Mouse (Mus musculus): ENCODE results near the gene Epha6.

Epha6 gene

GRCm38 (mm10) chr16:59923696-59924095, 681.6 kb downstream of the Epha6 start:
- peak; percentile 20 for DNase-seq (ENCODE audit: low spot score)

GRCm38 (mm10) chr16:59880073-59880472, 725.3 kb downstream of the Epha6 start:
- no peak for DNase-seq (ENCODE audit: low spot score)

DNA sequence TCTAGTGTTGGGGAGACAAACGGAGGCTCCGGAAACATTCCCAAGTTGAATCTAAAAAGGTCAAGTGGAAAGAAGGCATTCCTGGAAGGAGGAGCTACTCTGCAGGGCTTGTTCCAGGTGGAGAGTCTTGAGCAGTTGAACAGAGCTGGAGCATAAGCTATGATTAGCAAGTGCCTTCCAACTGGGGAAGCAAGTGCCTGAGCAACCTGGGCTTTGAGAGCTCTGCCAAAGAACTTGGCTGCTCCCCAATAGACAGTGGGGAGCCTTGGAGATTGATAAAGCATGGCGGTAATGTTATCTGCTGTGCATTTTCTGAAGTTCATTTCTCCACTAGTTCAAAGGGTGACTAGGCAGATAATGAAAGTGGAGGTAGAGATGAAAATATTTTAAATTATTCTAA, 733.5 kb downstream of the Epha6 start:
- no peak for DNase-seq (ENCODE audit: low spot score)

GRCm38 (mm10) chr16:59854160-59854717, 751.1 kb downstream of the Epha6 start:
- DNase-seq (ENCODE audit: low spot score) = no peak

GRCm38 (mm10) chr16:59852689-59853088, 752.6 kb downstream of the Epha6 start:
- no peak for DNase-seq (ENCODE audit: low spot score)

DNA sequence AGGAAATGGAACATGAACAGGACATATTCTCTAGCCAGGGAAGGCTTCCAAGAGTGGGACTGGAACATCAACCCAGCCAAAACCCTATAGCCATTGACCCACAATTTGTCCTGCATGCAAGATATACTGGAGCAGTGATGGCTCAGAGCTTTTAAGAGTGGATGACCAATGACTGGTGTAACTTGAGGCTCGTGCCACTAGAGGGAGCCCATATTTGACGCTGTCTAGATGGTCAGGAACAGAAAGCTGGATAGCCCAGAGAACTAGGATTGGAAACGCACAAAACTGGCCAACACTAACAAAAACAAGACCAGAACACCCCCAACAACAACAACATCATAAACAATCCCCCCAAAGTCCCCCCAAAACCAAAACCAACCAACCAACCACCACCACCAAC, 758.8 kb downstream of the Epha6 start:
- peak; percentile 18 for DNase-seq (ENCODE audit: low spot score)

DNA sequence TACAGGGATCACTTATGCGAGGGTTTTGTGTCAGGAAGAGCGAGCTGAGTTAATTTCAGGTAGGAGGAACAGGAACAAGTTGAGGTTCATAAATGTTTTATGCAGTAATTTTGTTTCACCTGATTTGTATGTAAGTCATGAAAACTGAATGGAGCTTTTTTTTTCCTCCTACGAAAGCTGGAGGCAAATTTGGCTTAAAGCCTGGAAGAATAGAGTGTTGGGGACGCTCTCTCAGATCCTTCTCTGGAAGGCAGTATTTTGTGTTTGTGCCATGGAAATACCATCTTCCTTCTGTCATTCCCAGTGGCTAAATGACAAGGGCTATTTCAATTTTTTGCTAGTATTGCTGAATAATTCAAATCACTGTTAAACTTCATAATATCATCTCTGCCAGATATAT, 768.6 kb downstream of the Epha6 start:
- DNase-seq (ENCODE audit: low spot score) = no peak

- no peak for DNase-seq (ENCODE audit: low spot score)
Observed at GRCm38 (mm10) chr16:59836304-59836703, 769.0 kb downstream of the Epha6 start.

DNA sequence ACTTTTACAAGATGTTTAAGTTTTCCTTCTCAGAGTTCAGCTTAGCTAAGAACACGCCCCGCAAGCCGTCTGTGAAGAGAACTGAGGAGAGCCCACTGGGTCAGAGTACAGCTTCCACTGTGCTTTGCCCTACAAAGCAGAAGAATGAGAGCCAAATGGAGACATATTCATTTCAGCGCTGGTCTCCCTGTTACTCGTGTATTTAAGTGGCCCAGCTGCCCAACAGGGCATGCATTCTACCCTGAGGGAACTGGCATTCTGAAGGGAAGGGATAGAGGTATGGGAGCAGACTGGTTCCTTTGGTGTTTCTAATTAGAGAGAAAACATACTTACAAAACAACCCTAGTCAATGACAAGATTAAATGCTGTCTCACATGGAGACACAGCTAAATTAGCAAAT, 772.9 kb downstream of the Epha6 start:
- DNase-seq (ENCODE audit: low spot score) = no peak

DNA sequence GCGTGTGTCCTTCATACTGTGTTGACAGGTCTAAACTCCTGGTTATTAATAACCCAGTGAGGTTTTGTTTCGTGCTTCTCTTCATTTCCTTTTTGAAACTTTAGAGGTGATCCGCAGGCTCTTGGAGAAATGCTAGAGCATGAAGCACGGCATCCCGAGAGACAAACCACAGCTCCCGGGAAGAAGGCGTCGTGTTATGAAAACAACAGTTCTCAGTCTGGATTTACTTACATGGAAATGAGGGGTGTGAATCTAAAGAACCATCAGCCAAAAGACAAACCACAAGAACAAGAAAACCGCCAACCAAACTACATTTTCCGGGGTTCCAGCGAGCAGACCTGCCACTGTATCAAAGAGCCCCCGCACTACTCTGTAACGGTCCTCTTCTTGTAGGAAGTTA, 775.7 kb downstream of the Epha6 start:
- DNase-seq (ENCODE audit: low spot score) = no peak

GRCm38 (mm10) chr16:59799790-59800189, 805.5 kb downstream of the Epha6 start:
- peak; percentile 9 for DNase-seq (ENCODE audit: low spot score)

DNA sequence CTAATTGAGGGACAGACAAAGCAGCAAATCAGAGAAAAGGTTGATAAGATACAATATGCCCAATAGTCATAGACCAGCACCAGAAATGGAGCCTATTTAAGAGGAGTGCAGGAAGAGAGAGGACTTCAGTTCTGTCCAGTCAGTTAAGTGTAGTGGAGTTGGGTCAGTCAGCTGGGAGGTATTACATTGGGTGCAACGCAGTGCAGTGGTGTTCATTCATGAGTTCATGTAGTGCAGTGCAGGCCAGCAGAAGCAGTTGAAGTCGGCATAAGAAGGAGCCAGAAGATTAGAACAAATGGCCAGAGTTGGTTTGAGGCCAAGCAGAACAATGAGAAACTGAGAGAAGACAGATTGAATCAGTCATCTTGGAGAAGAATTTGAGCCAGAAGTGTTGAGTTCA, 833.0 kb downstream of the Epha6 start:
- no peak for DNase-seq (ENCODE audit: low spot score)

DNA sequence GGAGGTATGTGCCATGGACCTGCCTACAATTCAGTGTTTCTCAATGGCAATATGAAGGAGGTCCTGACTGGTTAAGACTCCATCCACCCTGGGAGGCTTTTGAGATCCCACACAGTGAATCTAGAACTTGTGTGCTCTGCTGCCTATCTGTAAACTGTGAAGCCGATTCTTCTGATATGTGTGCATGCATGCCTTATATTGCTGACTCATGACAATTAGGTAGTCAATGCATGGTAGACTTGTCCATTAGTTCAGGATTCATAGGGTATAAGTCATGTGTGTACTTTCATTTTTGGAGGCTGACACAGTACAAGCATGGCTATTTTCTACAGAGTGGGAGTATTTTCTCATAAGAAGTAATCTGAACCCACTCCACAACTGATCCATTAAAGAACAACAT, 834.9 kb downstream of the Epha6 start:
- DNase-seq (ENCODE audit: low spot score) = no peak

GRCm38 (mm10) chr16:59769936-59770335, 835.4 kb downstream of the Epha6 start:
- no peak for DNase-seq (ENCODE audit: low spot score)

DNA sequence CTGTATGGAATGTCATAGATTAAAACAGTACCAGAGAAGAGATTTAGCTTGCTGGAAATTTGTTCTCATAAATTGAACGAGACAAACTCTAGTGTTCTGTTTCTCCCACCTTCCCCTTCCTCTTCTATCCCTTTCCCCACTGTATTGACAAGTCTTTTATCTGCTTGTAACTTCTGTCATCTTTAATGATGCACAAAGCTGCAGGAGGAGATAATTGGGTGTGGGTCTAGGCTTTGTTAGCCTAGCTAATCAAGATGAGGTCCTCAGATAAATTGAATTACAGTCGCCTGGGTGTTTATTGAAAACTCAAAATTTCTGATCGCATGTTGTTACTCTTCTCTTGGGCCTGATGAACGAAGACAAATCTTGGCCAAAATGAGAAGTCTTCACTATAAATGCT, 844.5 kb downstream of the Epha6 start:
- no peak for DNase-seq (ENCODE audit: low spot score)

GRCm38 (mm10) chr16:59750905-59751304, 854.4 kb downstream of the Epha6 start:
- DNase-seq (ENCODE audit: low spot score) = no peak

DNA sequence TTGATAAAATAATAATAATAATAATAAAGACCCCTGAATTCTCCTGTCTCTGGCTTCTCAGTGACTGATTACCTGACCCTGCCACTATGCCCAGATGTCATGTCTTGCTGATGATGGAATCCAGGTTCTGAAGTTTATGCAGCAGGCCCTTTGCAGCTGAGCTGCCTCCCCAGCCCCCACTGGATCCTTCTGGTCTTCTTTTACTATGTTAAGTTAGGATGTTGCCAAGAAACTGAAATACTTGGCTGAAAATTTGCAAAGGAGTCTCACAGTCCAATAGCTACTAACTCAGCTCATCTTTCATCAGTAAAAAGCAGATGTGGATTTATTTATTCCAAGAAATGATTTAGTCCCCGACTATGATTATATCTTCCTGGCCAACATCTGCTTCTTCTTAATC, 861.7 kb downstream of the Epha6 start:
- no peak for DNase-seq (ENCODE audit: low spot score)

GRCm38 (mm10) chr16:59715524-59715923, 889.8 kb downstream of the Epha6 start:
- no peak for DNase-seq (ENCODE audit: low spot score)

GRCm38 (mm10) chr16:59693230-59693629, 912.1 kb downstream of the Epha6 start:
- DNase-seq (ENCODE audit: low spot score) = no peak

- no peak for DNase-seq (ENCODE audit: low spot score)
Observed at GRCm38 (mm10) chr16:59689120-59689519, 916.2 kb downstream of the Epha6 start.

GRCm38 (mm10) chr16:59685135-59685534, 920.2 kb downstream of the Epha6 start:
- DNase-seq (ENCODE audit: low spot score) = no peak

- DNase-seq (ENCODE audit: low spot score) = peak; percentile 73
Observed at GRCm38 (mm10) chr16:59683434-59683833, 921.9 kb downstream of the Epha6 start.

DNA sequence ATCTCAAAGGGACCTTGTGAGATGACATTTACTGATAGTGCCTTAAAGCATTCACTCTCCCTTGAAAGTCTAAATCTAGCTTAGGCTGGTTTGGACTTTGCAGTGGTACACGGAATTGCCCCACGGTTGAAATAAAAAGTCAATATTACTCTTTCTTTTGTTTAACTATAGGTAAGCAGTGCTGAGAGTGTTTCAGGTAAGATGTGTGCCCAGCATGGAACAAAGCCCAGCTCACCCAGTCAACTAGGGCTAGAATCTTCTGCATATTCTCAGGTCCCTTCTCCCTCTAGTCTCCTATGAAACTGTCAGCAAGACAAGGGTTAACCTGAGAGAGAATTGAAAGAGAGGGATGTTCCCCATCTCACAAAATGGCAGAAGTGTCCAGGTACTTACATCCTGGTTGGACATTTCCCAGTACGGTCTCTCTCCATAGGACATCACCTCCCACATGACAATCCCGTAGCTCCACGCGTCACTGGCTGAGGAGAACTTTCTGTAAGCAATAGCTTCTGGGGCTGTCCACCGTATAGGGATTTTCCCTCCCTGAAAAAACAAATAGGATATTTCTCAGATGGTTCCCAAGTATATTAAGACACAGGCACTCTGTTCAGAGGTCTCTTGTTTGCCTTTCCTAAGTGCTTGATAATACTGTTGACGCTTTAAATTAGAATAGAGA, 923.0 kb downstream of the Epha6 start:
- no peak for DNase-seq (ENCODE audit: low spot score)

DNA sequence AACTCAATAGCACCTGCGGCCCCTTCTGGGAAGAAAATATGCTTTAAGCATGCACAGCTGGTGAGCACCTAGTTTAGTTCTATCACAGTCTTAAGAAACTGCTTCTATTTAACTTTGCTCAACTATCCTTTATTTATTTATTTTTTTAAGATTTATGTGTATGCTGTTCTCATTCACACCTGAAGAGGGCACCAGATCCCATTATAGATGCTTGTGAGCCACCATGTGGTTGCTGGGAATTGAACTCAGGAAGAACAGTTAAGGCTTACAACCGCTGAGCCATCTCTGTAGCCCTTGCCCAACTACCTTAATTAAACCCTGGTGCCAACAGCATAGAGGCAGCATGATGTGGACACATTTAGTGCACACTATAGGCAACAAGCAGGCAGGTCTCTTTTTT, 938.4 kb downstream of the Epha6 start:
- no peak for DNase-seq (ENCODE audit: low spot score)

All from urinary bladder, postnatal 14 days (tissue).